Mouse (Mus musculus) cerebellum, postnatal 10 days (tissue): ENCODE data around the gene Hivep3.

Experiments used
- DNase-seq, 2 experiments: peaks; one replicate each; pipeline ENCODE4 v3.0.0; 2021; ENCODE audit warnings: mixed read lengths in 2 of 2

The Hivep3 gene

GRCm38 (mm10) chr4:119875592-119875991 lies 142.0 kb downstream of the Hivep3 start:
- peak in 1 of 2 experiments; percentile 23 for DNase-seq

GRCm38 (mm10) chr4:119876535-119877160 lies 143.1 kb downstream of the Hivep3 start:
- peak; percentile 87 to 90 for DNase-seq

GRCm38 (mm10) chr4:119878218-119878617 lies 144.6 kb downstream of the Hivep3 start:
- DNase-seq = no peak

- DNase-seq = peak in 1 of 2 experiments; percentile 61
These were observed 146.1 kb downstream of the Hivep3 start for GRCm38 (mm10) chr4:119879671-119880070.

GRCm38 (mm10) chr4:119880270-119880669 lies 146.7 kb downstream of the Hivep3 start:
- DNase-seq = peak in 1 of 2 experiments; percentile 52

GRCm38 (mm10) chr4:119881292-119881691 lies 147.7 kb downstream of the Hivep3 start:
- no peak for DNase-seq

GRCm38 (mm10) chr4:119882401-119882800 lies 148.8 kb downstream of the Hivep3 start:
- DNase-seq = no peak

GRCm38 (mm10) chr4:119882814-119883213 lies 149.2 kb downstream of the Hivep3 start:
- no peak for DNase-seq

- DNase-seq = no peak
These were observed 153.0 kb downstream of the Hivep3 start for GRCm38 (mm10) chr4:119886621-119887020.

- DNase-seq = no peak
These were observed 154.1 kb downstream of the Hivep3 start for GRCm38 (mm10) chr4:119887523-119888177.

- DNase-seq = no peak
These were observed 156.2 kb downstream of the Hivep3 start for GRCm38 (mm10) chr4:119889760-119890159.

- no peak for DNase-seq
These were observed 159.7 kb downstream of the Hivep3 start for GRCm38 (mm10) chr4:119893255-119893779.

- no peak for DNase-seq
These were observed 161.3 kb downstream of the Hivep3 start for GRCm38 (mm10) chr4:119894797-119895458.

- DNase-seq = no peak
These were observed 161.9 kb downstream of the Hivep3 start for GRCm38 (mm10) chr4:119895504-119895903.

- DNase-seq = no peak
These were observed 163.0 kb downstream of the Hivep3 start for GRCm38 (mm10) chr4:119896572-119896971.

- DNase-seq = no peak
These were observed 163.7 kb downstream of the Hivep3 start for GRCm38 (mm10) chr4:119897054-119897855.

- DNase-seq = peak; percentile 85 to 86
These were observed 168.2 kb downstream of the Hivep3 start for GRCm38 (mm10) chr4:119901556-119902491.

GRCm38 (mm10) chr4:119903328-119903727 lies 169.7 kb downstream of the Hivep3 start:
- peak; percentile 91 to 94 for DNase-seq

- peak in 1 of 2 experiments; percentile 46 for DNase-seq
These were observed 170.2 kb downstream of the Hivep3 start for GRCm38 (mm10) chr4:119903806-119904205.

GRCm38 (mm10) chr4:119904296-119904695 lies 170.7 kb downstream of the Hivep3 start:
- no peak for DNase-seq

GRCm38 (mm10) chr4:119907106-119907505 lies 173.5 kb downstream of the Hivep3 start:
- DNase-seq = no peak
